Mouse (Mus musculus) urinary bladder, postnatal 14 days (tissue): ENCODE data around the gene Fgf4.

Experiments used
- DNase-seq: peaks from one replicate; pipeline ENCODE4 v3.0.0; 2021; ENCODE audit warnings: low spot score

The Fgf4 gene

GRCm38 (mm10) chr7:144847067-144847466 lies at the start of gene Fgf4:
Gene Fgf4, plus strand, starts transcription at chr7:144847367.
- no peak for DNase-seq

- DNase-seq, result no peak
These were observed 48.7 kb upstream of the Fgf4 start for GRCm38 (mm10) chr7:144798471-144798870.

- DNase-seq, result no peak
These were observed 40.1 kb upstream of the Fgf4 start for GRCm38 (mm10) chr7:144807036-144807435.

- no peak for DNase-seq
These were observed 39.1 kb upstream of the Fgf4 start for GRCm38 (mm10) chr7:144807976-144808577.

GRCm38 (mm10) chr7:144811521-144811920 lies 35.6 kb upstream of the Fgf4 start:
- no peak for DNase-seq

GRCm38 (mm10) chr7:144821901-144822300 lies 25.3 kb upstream of the Fgf4 start:
- no peak for DNase-seq

- DNase-seq, result peak; percentile 4
These were observed 23.2 kb upstream of the Fgf4 start for GRCm38 (mm10) chr7:144823988-144824387.

- DNase-seq, result no peak
These were observed 18.8 kb upstream of the Fgf4 start for GRCm38 (mm10) chr7:144828369-144828768.

- DNase-seq, result no peak
These were observed 9.2 kb upstream of the Fgf4 start, which contains the start of gene Fgf3 for GRCm38 (mm10) chr7:144837891-144838488. Gene Fgf3, plus strand, starts transcription at chr7:144838083.

GRCm38 (mm10) chr7:144838522-144839503 lies 8.4 kb upstream of the Fgf4 start:
- DNase-seq, result no peak

- DNase-seq, result peak; percentile 25
These were observed 1.0 kb upstream of the Fgf4 start for GRCm38 (mm10) chr7:144846158-144846557.

- DNase-seq, result no peak
These were observed 4.2 kb downstream of the Fgf4 start for GRCm38 (mm10) chr7:144851321-144851720.

GRCm38 (mm10) chr7:144854966-144855365 lies 7.8 kb downstream of the Fgf4 start:
- DNase-seq, result no peak

- no peak for DNase-seq
These were observed 10.0 kb downstream of the Fgf4 start for GRCm38 (mm10) chr7:144857158-144857557.

GRCm38 (mm10) chr7:144857826-144858342 lies 10.7 kb downstream of the Fgf4 start:
- DNase-seq, result no peak

GRCm38 (mm10) chr7:144858702-144859101 lies 11.5 kb downstream of the Fgf4 start:
- no peak for DNase-seq

- DNase-seq, result no peak
These were observed 14.0 kb downstream of the Fgf4 start for GRCm38 (mm10) chr7:144861056-144861768.

- DNase-seq, result no peak
These were observed 14.6 kb downstream of the Fgf4 start for GRCm38 (mm10) chr7:144861769-144862070.

- DNase-seq, result no peak
These were observed 15.0 kb downstream of the Fgf4 start for GRCm38 (mm10) chr7:144862126-144862525.

GRCm38 (mm10) chr7:144862712-144863111 lies 15.5 kb downstream of the Fgf4 start:
- DNase-seq, result no peak

- DNase-seq, result no peak
These were observed 16.0 kb downstream of the Fgf4 start for GRCm38 (mm10) chr7:144863196-144863595.

GRCm38 (mm10) chr7:144864160-144864670 lies 17.0 kb downstream of the Fgf4 start:
- DNase-seq, result no peak
